Mouse (Mus musculus): ENCODE results near the gene Aff1. TPM values are rescaled to one million over a fixed set of nuclear protein-coding genes. Genes with fewer than 3 reads are reported as not detected.
A peak's percentile ranks its signal among the peaks of the same experiment; 100 is the strongest.

Aff1 gene
- total RNA-seq, 2 experiments from 2014 or later: 184 to 262 TPM

- no peak for ATAC-seq (replicated peaks; ENCODE audit: low FRiP score, poor library complexity, severe bottlenecking)
These were observed 96.8 kb downstream of the Aff1 start for GRCm38 (mm10) chr5:103788976-103789375.

GRCm38 (mm10) chr5:103789619-103790116 is 97.5 kb downstream of the Aff1 start:
- ATAC-seq (replicated peaks; ENCODE audit: low FRiP score, poor library complexity, severe bottlenecking): no peak

- no peak for ATAC-seq (replicated peaks; ENCODE audit: low FRiP score, poor library complexity, severe bottlenecking)
These were observed 99.6 kb downstream of the Aff1 start for GRCm38 (mm10) chr5:103791741-103792140.

- no peak for ATAC-seq (replicated peaks; ENCODE audit: low FRiP score, poor library complexity, severe bottlenecking)
These were observed 102.9 kb downstream of the Aff1 start for GRCm38 (mm10) chr5:103795121-103795520.

- no peak for ATAC-seq (replicated peaks; ENCODE audit: low FRiP score, poor library complexity, severe bottlenecking)
These were observed 103.9 kb downstream of the Aff1 start for GRCm38 (mm10) chr5:103796035-103796434.

- no peak for ATAC-seq (replicated peaks; ENCODE audit: low FRiP score, poor library complexity, severe bottlenecking)
These were observed 105.6 kb downstream of the Aff1 start for GRCm38 (mm10) chr5:103797774-103798173.

GRCm38 (mm10) chr5:103799438-103799837 is 107.3 kb downstream of the Aff1 start:
- ATAC-seq (replicated peaks; ENCODE audit: low FRiP score, poor library complexity, severe bottlenecking): no peak

GRCm38 (mm10) chr5:103800009-103800408 is 107.8 kb downstream of the Aff1 start:
- no peak for ATAC-seq (replicated peaks; ENCODE audit: low FRiP score, poor library complexity, severe bottlenecking)

- no peak for ATAC-seq (replicated peaks; ENCODE audit: low FRiP score, poor library complexity, severe bottlenecking)
These were observed 111.2 kb downstream of the Aff1 start for GRCm38 (mm10) chr5:103803386-103803785.

- ATAC-seq (replicated peaks; ENCODE audit: low FRiP score, poor library complexity, severe bottlenecking): no peak
These were observed 111.9 kb downstream of the Aff1 start for GRCm38 (mm10) chr5:103803927-103804590.

- ATAC-seq (replicated peaks; ENCODE audit: low FRiP score, poor library complexity, severe bottlenecking): no peak
These were observed 114.8 kb downstream of the Aff1 start for GRCm38 (mm10) chr5:103806851-103807578.

GRCm38 (mm10) chr5:103807637-103808312 is 115.6 kb downstream of the Aff1 start:
- no peak for ATAC-seq (replicated peaks; ENCODE audit: low FRiP score, poor library complexity, severe bottlenecking)

- ATAC-seq (replicated peaks; ENCODE audit: low FRiP score, poor library complexity, severe bottlenecking): no peak
These were observed 117.6 kb downstream of the Aff1 start for GRCm38 (mm10) chr5:103809674-103810330.

GRCm38 (mm10) chr5:103813291-103813690 is 121.1 kb downstream of the Aff1 start:
- ATAC-seq (replicated peaks; ENCODE audit: low FRiP score, poor library complexity, severe bottlenecking): no peak

- ATAC-seq (replicated peaks; ENCODE audit: low FRiP score, poor library complexity, severe bottlenecking): no peak
These were observed 121.9 kb downstream of the Aff1 start for GRCm38 (mm10) chr5:103813997-103814542.

- no peak for ATAC-seq (replicated peaks; ENCODE audit: low FRiP score, poor library complexity, severe bottlenecking)
These were observed 122.5 kb downstream of the Aff1 start for GRCm38 (mm10) chr5:103814551-103815248.

GRCm38 (mm10) chr5:103815249-103815617 is 123.1 kb downstream of the Aff1 start:
- no peak for ATAC-seq (replicated peaks; ENCODE audit: low FRiP score, poor library complexity, severe bottlenecking)

GRCm38 (mm10) chr5:103816718-103817117 is 124.5 kb downstream of the Aff1 start:
- no peak for ATAC-seq (replicated peaks; ENCODE audit: low FRiP score, poor library complexity, severe bottlenecking)

- peak; percentile 77 for ATAC-seq (replicated peaks; ENCODE audit: low FRiP score, poor library complexity, severe bottlenecking)
These were observed 125.6 kb downstream of the Aff1 start for GRCm38 (mm10) chr5:103817754-103818153.
